Mouse (Mus musculus): Measurements from ENCODE around the gene Zkscan2.

- TF ChIP-seq CTCF (IDR thresholded peaks at IDR 0.05; ENCODE audit: low read depth, low read length) = no peak
- no peak for TF ChIP-seq POLR2AphosphoS5 (IDR thresholded peaks at IDR 0.05; ENCODE audit: insufficient replicate concordance, low read depth, low read length)
These were observed 69.0 kb downstream of the Zkscan2 start for GRCm38 (mm10) chr7:123431206-123431605.
